Mouse (Mus musculus) heart, embryonic 10.5 days (tissue): ENCODE data around the gene Lsm7. TPM values are rescaled to one million over a fixed set of nuclear protein-coding genes. Genes with fewer than 3 reads are reported as not detected.
A peak's percentile ranks its signal among the peaks of the same experiment; 100 is the strongest.

Source experiments
- DNase-seq: peaks from one replicate; pipeline ENCODE4 v3.0.0-alpha.2; 2017; ENCODE audit warnings: low spot score
- H3K27ac ChIP-seq: fragments of 300-500 bp; sonication (generic); 2 replicates; pipeline ENCODE4 v1.5.1; 2016; ENCODE audit warnings: mild to moderate bottlenecking
- H3K27me3 ChIP-seq: fragments of 300-500 bp; sonication (generic); 2 replicates; pipeline ENCODE4 v1.6.1; 2016; ENCODE audit warnings: mild to moderate bottlenecking; ENCODE audit not compliant: poor library complexity, insufficient read depth, severe bottlenecking
- H3K36me3 ChIP-seq: fragments of 300-500 bp; sonication (generic); 2 replicates; pipeline ENCODE4 v1.6.1; 2016; ENCODE audit warnings: mild to moderate bottlenecking, moderate library complexity
- H3K4me1 ChIP-seq: fragments of 300-500 bp; sonication (generic); 2 replicates; pipeline ENCODE4 v1.6.1; 2016; ENCODE audit warnings: mild to moderate bottlenecking
- H3K4me3 ChIP-seq: fragments of 300-500 bp; sonication (generic); 2 replicates; pipeline ENCODE4 v1.5.1; 2016; ENCODE audit warnings: mild to moderate bottlenecking, moderate library complexity
- H3K9me3 ChIP-seq: fragments of 300-500 bp; sonication (generic); 2 replicates; pipeline ENCODE4 v1.6.1; 2016; ENCODE audit warnings: mild to moderate bottlenecking, moderate library complexity
- WGBS: fragments of 180-500 bp; shearing (Covaris S2); methylation state at CpG from one replicate; pipeline ENCODE4 v1.1.7; 2016; 5-methylcytosine and 5-hydroxymethylcytosine counted together
- polyA plus RNA-seq: library from polyadenylated mRNA; unstranded; fragments of >200 nt; fragmentation: Nextera tagmentation; extraction: Ambion mirVana; gene quantifications from 2 replicates; pipeline ENCODE4 v1.2.1, GENCODE M21; 2016

Lsm7 gene
- polyA plus RNA-seq, 1 experiment from 2014 or later: 266 TPM

DNA sequence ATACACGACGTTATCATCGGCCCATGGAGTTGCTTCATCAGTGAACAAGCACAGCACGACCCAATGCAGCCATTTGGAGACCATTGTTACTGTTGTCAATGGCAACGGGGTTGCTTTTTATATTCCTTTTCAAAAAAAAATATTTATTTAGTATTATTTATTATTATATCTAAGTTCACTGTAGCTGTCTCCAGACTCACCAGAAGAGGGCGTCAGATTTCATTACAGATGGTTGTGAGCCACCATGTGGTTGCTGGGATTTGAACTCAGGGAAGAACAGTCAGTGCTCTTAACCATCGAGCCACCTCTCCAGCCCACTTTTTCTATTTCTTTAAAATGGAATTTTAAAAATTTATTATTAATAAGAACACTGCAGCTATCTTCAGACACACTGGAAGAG lies 40.2 kb downstream of the Lsm7 start:
- DNase-seq: no peak
- H3K27ac ChIP-seq: no peak overlapping the region
- H3K9me3 ChIP-seq: no peaks in the 10 kb centered on the region
- peaks cover 7% of the 10 kb centered on the region for H3K27me3 ChIP-seq
- peaks cover 25% of the 10 kb centered on the region for H3K4me1 ChIP-seq
- no peaks in the 10 kb centered on the region for H3K36me3 ChIP-seq
- no peak overlapping the region for H3K4me3 ChIP-seq
- WGBS: 67% methylated on average over 7 of the region's 7 CpGs

- peaks cover 30% of the 10 kb centered on the region for H3K4me1 ChIP-seq
- DNase-seq: no peak
- H3K27ac ChIP-seq: peak within 1 kb of the TSS; percentile 38
- 40% methylated on average over 4 of the region's 4 CpGs for WGBS
- no peaks in the 10 kb centered on the region for H3K9me3 ChIP-seq
- H3K36me3 ChIP-seq: no peaks in the 10 kb centered on the region
- H3K27me3 ChIP-seq: peaks cover 7% of the 10 kb centered on the region
- H3K4me3 ChIP-seq: no peak within 1 kb of the TSS
These were observed 41.6 kb downstream of the Lsm7 start, which contains the start of gene Jsrp1 for GRCm38 (mm10) chr10:80813366-80813765. TSS of gene Jsrp1 (minus strand) at chr10:80813498.

- Histone ChIP-seq H3K36me3 (no peaks in the 10 kb centered on the region), H3K27ac (peak overlapping the region; percentile 38), H3K9me3 (no peaks in the 10 kb centered on the region), H3K4me1 (peaks cover 39% of the 10 kb centered on the region), H3K4me3 (no peak overlapping the region), H3K27me3 (peaks cover 14% of the 10 kb centered on the region)
- DNase-seq: no peak
- WGBS: 46% methylated on average over 5 of the region's 5 CpGs
These were observed 42.5 kb downstream of the Lsm7 start for GRCm38 (mm10) chr10:80812391-80813041.

DNA sequence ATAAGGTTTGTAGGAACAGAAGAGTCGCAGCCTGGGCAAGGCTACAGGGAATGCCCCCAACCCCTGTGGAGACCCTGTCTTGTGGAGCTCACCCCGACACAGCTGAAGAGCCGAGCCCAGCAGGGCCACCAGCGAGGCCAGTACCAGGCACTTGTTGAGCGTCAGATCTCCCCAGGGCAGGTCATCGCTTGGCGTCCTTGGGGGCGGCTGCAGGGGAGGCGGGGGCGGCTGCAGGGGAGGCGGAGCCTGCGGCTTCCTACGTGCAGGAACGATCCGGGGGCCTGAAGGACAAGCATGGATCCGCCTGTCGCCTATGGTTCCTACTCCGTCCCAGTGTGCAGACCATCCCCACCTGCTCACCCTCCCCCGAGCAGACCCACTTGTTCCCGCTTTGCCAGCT lies 44.9 kb downstream of the Lsm7 start:
- 2% methylated on average over 20 of the region's 20 CpGs for WGBS
- Histone ChIP-seq H3K4me1 (peaks cover 63% of the 10 kb centered on the region), H3K27me3 (peaks cover 26% of the 10 kb centered on the region), H3K36me3 (peaks cover 8% of the 10 kb centered on the region), H3K27ac (peak overlapping the region; percentile 86), H3K9me3 (no peaks in the 10 kb centered on the region), H3K4me3 (peak overlapping the region; percentile 54)
- DNase-seq: peak; percentile 80

DNA sequence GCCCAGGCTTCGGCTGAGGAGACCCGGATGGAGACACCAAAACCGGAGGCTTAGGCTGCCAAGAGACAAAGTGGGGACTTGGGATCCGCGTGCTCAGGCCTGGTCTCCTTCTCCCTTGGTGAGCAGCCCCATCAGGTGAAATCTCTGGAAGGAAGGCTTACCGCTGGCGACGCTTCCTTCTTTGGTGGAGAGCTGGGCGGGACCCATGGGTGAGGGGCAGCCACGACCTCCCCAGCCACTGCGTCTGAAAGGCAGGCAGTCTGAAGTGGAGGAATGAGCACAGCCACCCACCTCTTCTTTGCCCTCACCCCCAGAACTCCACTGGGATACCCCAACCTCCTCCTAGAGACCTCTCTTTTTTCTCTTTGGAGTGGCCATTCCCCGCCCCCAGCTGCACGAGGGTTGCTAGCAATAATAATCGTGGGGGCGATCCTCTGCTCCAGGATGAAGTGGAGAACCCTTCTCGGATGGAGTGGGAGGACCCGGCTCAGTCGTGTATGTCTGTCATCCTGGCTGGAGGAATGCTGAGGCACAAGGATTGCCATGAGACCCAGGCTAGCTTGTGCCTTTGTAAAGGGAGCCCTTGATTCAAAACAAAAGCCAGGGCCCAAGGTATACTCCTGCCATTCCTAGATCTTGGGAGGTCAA lies 45.9 kb downstream of the Lsm7 start:
- DNase-seq: peak; percentile 77
- peaks cover 73% of the 10 kb centered on the region for H3K4me1 ChIP-seq
- H3K36me3 ChIP-seq: peaks cover 18% of the 10 kb centered on the region
- H3K4me3 ChIP-seq: peak overlapping the region; percentile 69
- no peaks in the 10 kb centered on the region for H3K9me3 ChIP-seq
- H3K27me3 ChIP-seq: peaks cover 26% of the 10 kb centered on the region
- WGBS: 5% methylated on average over 18 of the region's 18 CpGs
- peak overlapping the region; percentile 89 for H3K27ac ChIP-seq

GRCm38 (mm10) chr10:80808099-80808984 lies 46.7 kb downstream of the Lsm7 start:
- peaks cover 26% of the 10 kb centered on the region for H3K27me3 ChIP-seq
- 13% methylated on average over 40 of the region's 40 CpGs for WGBS
- H3K4me3 ChIP-seq: peak overlapping the region; percentile 69
- DNase-seq: no peak
- H3K4me1 ChIP-seq: peaks cover 73% of the 10 kb centered on the region
- no peaks in the 10 kb centered on the region for H3K9me3 ChIP-seq
- H3K36me3 ChIP-seq: peaks cover 26% of the 10 kb centered on the region
- H3K27ac ChIP-seq: peak overlapping the region; percentile 89

DNA sequence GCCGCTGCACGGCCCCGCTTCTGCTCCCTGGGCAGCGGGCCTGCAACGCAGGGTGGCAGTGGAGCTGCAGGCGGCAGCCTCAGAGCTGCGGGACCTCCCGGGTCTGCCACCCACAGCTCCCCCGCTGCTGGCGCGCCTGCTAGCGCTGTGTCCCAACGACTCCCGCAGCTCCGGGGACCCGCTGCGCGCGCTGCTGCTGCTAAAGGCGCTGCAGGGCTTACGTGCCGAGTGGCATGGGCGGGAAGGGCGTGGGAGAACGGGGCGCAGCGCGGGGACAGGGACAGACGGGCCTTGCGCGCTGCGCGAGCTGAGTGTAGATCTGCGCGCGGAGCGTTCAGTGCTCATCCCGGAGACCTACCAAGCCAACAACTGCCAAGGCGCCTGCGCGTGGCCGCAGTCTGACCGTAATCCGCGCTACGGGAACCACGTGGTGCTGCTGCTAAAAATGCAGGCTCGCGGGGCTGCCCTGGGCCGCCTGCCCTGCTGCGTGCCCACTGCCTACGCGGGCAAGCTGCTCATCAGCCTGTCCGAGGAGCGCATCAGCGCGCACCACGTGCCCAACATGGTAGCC lies 47.9 kb downstream of the Lsm7 start:
- no peaks in the 10 kb centered on the region for H3K9me3 ChIP-seq
- H3K27me3 ChIP-seq: peaks cover 26% of the 10 kb centered on the region
- peaks cover 38% of the 10 kb centered on the region for H3K36me3 ChIP-seq
- peak overlapping the region; percentile 69 for H3K4me3 ChIP-seq
- 1% methylated on average over 58 of the region's 58 CpGs for WGBS
- peak; percentile 90 for DNase-seq
- H3K4me1 ChIP-seq: peaks cover 68% of the 10 kb centered on the region
- peak overlapping the region; percentile 89 for H3K27ac ChIP-seq

DNA sequence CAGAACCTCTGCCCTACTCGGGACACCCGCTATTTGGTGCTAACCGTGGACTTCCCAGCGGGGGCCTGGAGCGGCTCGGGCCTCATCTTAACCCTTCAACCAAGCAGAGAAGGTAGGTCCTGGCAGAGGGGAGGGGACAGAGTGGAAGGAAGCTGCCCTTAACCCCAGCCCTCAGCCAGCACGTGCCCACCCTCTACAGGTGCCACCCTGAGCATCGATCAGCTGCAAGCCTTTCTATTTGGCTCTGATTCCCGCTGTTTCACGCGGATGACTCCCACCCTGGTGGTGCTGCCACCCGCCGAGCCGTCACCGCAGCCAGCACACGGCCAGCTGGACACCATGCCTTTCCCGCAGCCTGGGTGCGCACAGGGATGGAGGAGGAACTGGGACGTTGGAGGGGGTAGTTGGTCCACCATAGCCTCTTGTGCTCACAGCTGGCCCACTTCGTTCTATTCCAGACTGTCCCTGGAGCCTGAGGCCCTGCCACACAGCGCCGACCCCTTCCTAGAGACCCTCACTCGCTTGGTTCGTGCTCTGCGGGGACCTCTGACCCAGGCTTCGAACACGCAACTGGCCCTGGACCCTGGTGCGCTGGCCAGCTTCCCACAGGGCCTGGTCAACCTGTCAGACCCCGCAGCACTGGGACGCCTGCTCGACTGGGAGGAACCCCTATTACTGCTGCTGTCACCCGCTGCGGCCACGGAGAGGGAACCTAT lies 48.5 kb downstream of the Lsm7 start:
- WGBS: 37% methylated on average over 34 of the region's 34 CpGs
- Histone ChIP-seq H3K27me3 (peaks cover 26% of the 10 kb centered on the region), H3K27ac (peak overlapping the region; percentile 89), H3K4me1 (peaks cover 66% of the 10 kb centered on the region), H3K9me3 (no peaks in the 10 kb centered on the region), H3K4me3 (peak overlapping the region; percentile 69), H3K36me3 (peaks cover 44% of the 10 kb centered on the region)
- no peak for DNase-seq

DNA sequence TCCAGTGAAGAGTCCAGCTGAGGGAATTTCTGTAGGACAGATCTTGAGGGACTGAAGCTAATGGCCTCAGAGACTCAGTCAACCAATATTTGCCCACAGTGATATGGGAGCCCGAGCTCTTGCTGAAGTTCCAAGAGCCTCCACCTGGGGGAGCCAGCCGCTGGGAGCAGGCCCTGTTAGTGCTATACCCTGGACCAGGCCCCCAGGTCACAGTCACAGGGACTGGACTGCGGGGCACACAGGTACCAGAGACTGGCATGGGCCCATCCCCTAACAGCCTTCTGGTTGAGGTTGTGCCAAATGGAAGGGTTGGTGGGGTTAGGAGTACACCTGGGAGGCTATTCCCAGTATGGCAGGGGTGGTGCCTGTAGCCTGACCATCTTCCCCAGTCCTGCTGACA lies 49.1 kb downstream of the Lsm7 start:
- Histone ChIP-seq H3K9me3 (no peaks in the 10 kb centered on the region), H3K27ac (peak overlapping the region; percentile 89; the same call in 1 of the 2 replicates), H3K4me3 (0 out of 2 replicates have a peak overlapping the region, but pooled peaks have one; percentile 69), H3K36me3 (peaks cover 50% of the 10 kb centered on the region), H3K4me1 (peaks cover 66% of the 10 kb centered on the region), H3K27me3 (peaks cover 26% of the 10 kb centered on the region)
- DNase-seq: peak; percentile 89
- WGBS: 18% methylated on average over 3 of the region's 3 CpGs

DNA sequence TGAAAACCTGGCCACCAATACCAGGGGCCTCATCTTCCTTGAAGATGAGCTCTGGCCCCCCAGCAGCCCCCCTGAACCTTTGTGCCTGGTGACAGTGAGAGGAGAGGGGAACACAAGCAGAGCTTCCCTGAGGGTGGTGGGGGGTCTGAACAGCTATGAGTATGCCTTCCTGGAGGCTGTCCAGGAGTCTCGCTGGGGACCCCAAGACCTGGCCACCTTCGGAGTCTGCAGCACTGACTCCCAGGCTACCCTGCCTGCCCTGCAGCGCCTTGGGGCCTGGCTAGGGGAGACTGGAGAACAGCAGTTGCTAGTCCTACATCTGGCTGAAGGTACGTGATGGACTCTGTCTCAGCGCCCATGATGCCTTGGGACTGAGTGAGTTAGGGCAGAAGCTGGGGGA lies 49.7 kb downstream of the Lsm7 start:
- DNase-seq: no peak
- H3K27ac ChIP-seq: peak overlapping the region; percentile 37; the same call in 1 of the 2 replicates
- H3K27me3 ChIP-seq: peaks cover 23% of the 10 kb centered on the region
- 74% methylated on average over 5 of the region's 5 CpGs for WGBS
- H3K36me3 ChIP-seq: peaks cover 54% of the 10 kb centered on the region
- H3K4me3 ChIP-seq: peak overlapping the region; percentile 9
- no peaks in the 10 kb centered on the region for H3K9me3 ChIP-seq
- H3K4me1 ChIP-seq: peaks cover 67% of the 10 kb centered on the region

- no peak for DNase-seq
- peaks cover 67% of the 10 kb centered on the region for H3K4me1 ChIP-seq
- H3K36me3 ChIP-seq: peaks cover 58% of the 10 kb centered on the region
- peak within 1 kb of the TSS; percentile 89 for H3K27ac ChIP-seq
- 61% methylated on average over 6 of the region's 6 CpGs for WGBS
- no peaks in the 10 kb centered on the region for H3K9me3 ChIP-seq
- peaks cover 20% of the 10 kb centered on the region for H3K27me3 ChIP-seq
- H3K4me3 ChIP-seq: peak within 1 kb of the TSS; percentile 69
These were observed 50.1 kb downstream of the Lsm7 start, which contains the start of gene Amh for GRCm38 (mm10) chr10:80804916-80805315. TSS of gene Amh (plus strand) at chr10:80805243.

DNA sequence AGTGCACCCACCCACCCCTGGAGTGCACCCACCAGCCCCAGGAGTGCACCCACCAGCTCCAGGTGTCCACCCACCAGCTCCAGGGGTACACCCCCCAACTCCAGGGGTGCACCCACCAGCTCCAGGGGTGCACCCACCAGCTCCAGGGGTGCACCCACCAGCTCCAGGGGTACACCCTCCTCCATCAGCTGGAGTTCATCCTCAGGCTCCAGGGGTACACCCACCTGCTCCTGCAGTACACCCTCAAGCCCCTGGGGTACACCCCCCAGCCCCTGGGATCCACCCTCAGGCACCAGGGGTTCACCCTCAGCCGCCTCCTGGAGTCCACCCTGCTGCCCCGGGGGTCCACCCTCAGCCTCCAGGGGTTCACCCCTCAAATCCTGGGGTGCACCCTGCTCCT lies 50.7 kb downstream of the Lsm7 start:
- Histone ChIP-seq H3K4me3 (no peak overlapping the region), H3K4me1 (peaks cover 67% of the 10 kb centered on the region), H3K36me3 (peaks cover 59% of the 10 kb centered on the region), H3K9me3 (no peaks in the 10 kb centered on the region), H3K27me3 (peaks cover 20% of the 10 kb centered on the region; the same call in 1 of the 2 replicates), H3K27ac (no peak overlapping the region)
- DNase-seq: no peak
- WGBS: 97% methylated on average over 2 of the region's 2 CpGs
